Mouse (Mus musculus): ENCODE results near the gene Sh3glb1. TPM values are rescaled to one million over a fixed set of nuclear protein-coding genes. Genes with fewer than 3 reads are reported as not detected.

The Sh3glb1 gene
- total RNA-seq, 2 experiments from 2014 or later = 56.7 to 59.3 TPM

- DNase-seq (ENCODE audit: low spot score in 2 of 2) = no peak
Observed at GRCm38 (mm10) chr3:144715901-144716300, 4.2 kb downstream of the Sh3glb1 start.

- no peak for DNase-seq (ENCODE audit: low spot score in 2 of 2)
Observed at GRCm38 (mm10) chr3:144715033-144715432, 5.1 kb downstream of the Sh3glb1 start.

- DNase-seq (ENCODE audit: low spot score in 2 of 2) = no peak
Observed at GRCm38 (mm10) chr3:144714606-144715005, 5.5 kb downstream of the Sh3glb1 start.

GRCm38 (mm10) chr3:144714126-144714525 lies 6.0 kb downstream of the Sh3glb1 start:
- DNase-seq (ENCODE audit: low spot score in 2 of 2) = no peak

GRCm38 (mm10) chr3:144711607-144712206 lies 8.4 kb downstream of the Sh3glb1 start:
- no peak for DNase-seq (ENCODE audit: low spot score in 2 of 2)

- DNase-seq (ENCODE audit: low spot score in 2 of 2) = no peak
Observed at GRCm38 (mm10) chr3:144708612-144709011, 11.5 kb downstream of the Sh3glb1 start.

- DNase-seq (ENCODE audit: low spot score in 2 of 2) = no peak
Observed at GRCm38 (mm10) chr3:144703959-144704358, 16.2 kb downstream of the Sh3glb1 start.

- no peak for DNase-seq (ENCODE audit: low spot score in 2 of 2)
Observed at GRCm38 (mm10) chr3:144698790-144699433, 21.2 kb downstream of the Sh3glb1 start.

GRCm38 (mm10) chr3:144697942-144698341 lies 22.2 kb downstream of the Sh3glb1 start:
- DNase-seq (ENCODE audit: low spot score in 2 of 2) = no peak

GRCm38 (mm10) chr3:144697154-144697553 lies 23.0 kb downstream of the Sh3glb1 start:
- no peak for DNase-seq (ENCODE audit: low spot score in 2 of 2)

GRCm38 (mm10) chr3:144694941-144695340 lies 25.2 kb downstream of the Sh3glb1 start:
- peak in 1 of 2 experiments; percentile 30 for DNase-seq (ENCODE audit: low spot score in 2 of 2)

GRCm38 (mm10) chr3:144694040-144694439 lies 26.1 kb downstream of the Sh3glb1 start:
- no peak for DNase-seq (ENCODE audit: low spot score in 2 of 2)

GRCm38 (mm10) chr3:144692052-144692451 lies 28.1 kb downstream of the Sh3glb1 start:
- DNase-seq (ENCODE audit: low spot score in 2 of 2) = no peak

- DNase-seq (ENCODE audit: low spot score in 2 of 2) = no peak
Observed at GRCm38 (mm10) chr3:144689236-144689635, 30.9 kb downstream of the Sh3glb1 start.

GRCm38 (mm10) chr3:144688284-144688683 lies 31.9 kb downstream of the Sh3glb1 start:
- no peak for DNase-seq (ENCODE audit: low spot score in 2 of 2)

GRCm38 (mm10) chr3:144687618-144688017 lies 32.5 kb downstream of the Sh3glb1 start:
- DNase-seq (ENCODE audit: low spot score in 2 of 2) = no peak

GRCm38 (mm10) chr3:144686146-144686545 lies 34.0 kb downstream of the Sh3glb1 start:
- no peak for DNase-seq (ENCODE audit: low spot score in 2 of 2)

GRCm38 (mm10) chr3:144683136-144683814 lies 36.9 kb downstream of the Sh3glb1 start:
- no peak for DNase-seq (ENCODE audit: low spot score in 2 of 2)

GRCm38 (mm10) chr3:144681542-144681941 lies 38.6 kb downstream of the Sh3glb1 start:
- no peak for DNase-seq (ENCODE audit: low spot score in 2 of 2)

GRCm38 (mm10) chr3:144679701-144680159 lies 40.4 kb downstream of the Sh3glb1 start:
- no peak for DNase-seq (ENCODE audit: low spot score in 2 of 2)

- no peak for DNase-seq (ENCODE audit: low spot score in 2 of 2)
Observed at GRCm38 (mm10) chr3:144679137-144679536, 41.0 kb downstream of the Sh3glb1 start.

GRCm38 (mm10) chr3:144677751-144678150 lies 42.4 kb downstream of the Sh3glb1 start:
- no peak for DNase-seq (ENCODE audit: low spot score in 2 of 2)
